Mouse (Mus musculus): ENCODE measurements around the gene Cort. TPM values are rescaled to one million over a fixed set of nuclear protein-coding genes. Genes with fewer than 3 reads are reported as not detected.
"Not testable (repeated sequence)": the region's sequence is repeated elsewhere in the genome, so short reads cannot be mapped to it uniquely, and the experiment has no call there.

Cort gene
- total RNA-seq (2014; rRNA removed; ENCODE audit: low replicate concordance) (not detected in 2 replicates), polyA plus RNA-seq (2015; fragmentation: Nextera tagmentation; extraction: Ambion mirVana) (not detected in 2 replicates)

DNA sequence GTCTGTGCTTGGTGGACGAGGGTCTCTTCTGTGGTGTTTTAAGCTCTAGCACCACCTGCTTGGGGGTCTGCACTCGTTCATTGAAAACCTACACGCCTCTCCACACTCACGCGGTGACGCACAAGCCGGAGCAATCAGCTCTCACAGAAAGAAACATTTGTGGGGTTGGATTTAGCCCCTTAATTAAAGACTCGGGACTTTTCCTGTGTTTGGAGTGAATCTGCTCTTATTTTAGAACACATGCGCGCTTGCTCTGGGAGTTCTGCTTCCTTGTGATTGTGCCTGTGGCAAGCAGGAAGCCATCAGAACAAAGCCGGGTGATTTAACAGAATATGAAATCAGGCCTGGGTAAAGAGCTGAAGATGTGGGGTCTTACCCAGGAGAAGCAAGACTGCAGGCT, at the start of gene Cort:
Cort (minus strand) TSS at position 101 of the 400 bp plus-strand sequence.
- Histone ChIP-seq H3K36me3 (replicated peaks; ENCODE audit: control insufficient read depth, insufficient read depth, low read length) (peaks cover 14% of the 10 kb centered on the region), H3K9ac (replicated peaks; ENCODE audit: low read depth, low read length) (no peak within 1 kb of the TSS), H3K4me1 (ENCODE audit: control insufficient read depth, insufficient read depth) (no peaks in the 10 kb centered on the region), H3K27me3 (ENCODE audit: control insufficient read depth, insufficient read depth, low read length) (no peaks in the 10 kb centered on the region), H3K4me2 (ENCODE audit: low read depth, low read length) (no peak within 1 kb of the TSS), H3K27ac (ENCODE audit: low read depth) (no peak within 1 kb of the TSS), H3K4me3 (ENCODE audit: low read depth, low read length) (no peak within 1 kb of the TSS), H3K9me3 (replicated peaks; ENCODE audit: control insufficient read depth, low read length) (no peaks in the 10 kb centered on the region)
- ATAC-seq (ENCODE audit: insufficient read depth, low read depth) (no peak), DNase-seq (ENCODE audit: low spot score) (no peak)
- no peak for TF ChIP-seq CTCF (IDR thresholded peaks at IDR 0.05; ENCODE audit: low read depth)
- no peak for TF ChIP-seq EP300 (IDR thresholded peaks at IDR 0.05; ENCODE audit: low read depth)
- WGBS: 73% methylated on average over 11 of the region's 11 CpGs

DNA sequence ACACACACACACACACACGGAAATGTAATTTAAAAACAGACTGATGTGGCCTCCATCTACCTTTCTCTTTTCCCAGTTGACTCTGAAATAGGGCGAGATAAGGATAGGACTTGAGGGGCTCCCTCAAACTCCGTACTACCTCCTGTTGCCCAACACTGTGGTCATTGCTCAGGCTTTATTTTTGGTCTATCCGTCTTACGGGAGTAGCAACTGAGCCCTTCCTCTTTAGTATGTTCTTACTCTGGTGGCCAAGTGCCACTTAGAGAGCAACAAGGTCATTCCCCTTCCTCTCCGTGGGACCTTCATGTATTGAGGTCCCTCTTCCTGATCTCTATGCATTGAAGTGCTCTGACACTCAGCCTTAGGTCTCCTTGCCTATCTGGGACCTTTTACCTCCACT, 47.1 kb upstream of the Cort start:
- Histone ChIP-seq H3K4me2 (ENCODE audit: low read depth, low read length) (no peak overlapping the region), H3K36me3 (replicated peaks; ENCODE audit: control insufficient read depth, insufficient read depth, low read length) (peaks cover 7% of the 10 kb centered on the region), H3K27ac (ENCODE audit: low read depth) (no peak overlapping the region), H3K4me1 (ENCODE audit: control insufficient read depth, insufficient read depth) (no peaks in the 10 kb centered on the region; the same call in 1 of the 2 replicates), H3K9me3 (replicated peaks; ENCODE audit: control insufficient read depth, low read length) (no peaks in the 10 kb centered on the region), H3K27me3 (ENCODE audit: control insufficient read depth, insufficient read depth, low read length) (no peaks in the 10 kb centered on the region), H3K9ac (replicated peaks; ENCODE audit: low read depth, low read length) (no peak overlapping the region), H3K4me3 (ENCODE audit: low read depth, low read length) (no peak overlapping the region)
- 65% methylated on average over 6 of the region's 6 CpGs for WGBS
- ATAC-seq (ENCODE audit: insufficient read depth, low read depth) (no peak), DNase-seq (ENCODE audit: low spot score) (no peak)
- TF ChIP-seq EP300 (IDR thresholded peaks at IDR 0.05; ENCODE audit: low read depth) (no peak), CTCF (IDR thresholded peaks at IDR 0.05; ENCODE audit: low read depth) (no peak)

DNA sequence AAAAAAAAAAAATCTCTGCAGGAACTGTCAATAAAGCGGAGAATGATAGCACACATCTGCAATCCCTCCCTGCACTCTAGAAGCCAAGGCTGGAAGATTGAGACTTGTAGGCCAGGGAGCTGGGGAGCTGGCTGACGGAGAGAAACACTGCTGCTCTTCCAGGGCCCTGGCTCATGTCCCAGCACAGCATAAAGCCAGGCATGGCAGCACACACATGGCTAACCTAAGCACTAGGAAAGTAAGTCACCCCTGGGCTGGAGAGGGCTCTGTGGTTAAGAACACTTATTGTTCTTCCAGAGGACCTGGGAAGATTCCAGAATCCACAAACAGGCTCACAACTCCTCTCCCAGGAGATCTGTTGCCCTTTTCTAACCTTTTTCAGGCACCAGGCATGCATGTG, 46.1 kb upstream of the Cort start:
- H3K27ac ChIP-seq (ENCODE audit: low read depth): peak overlapping the region; percentile 46; the same call in 1 of the 2 replicates
- H3K27me3 ChIP-seq (ENCODE audit: control insufficient read depth, insufficient read depth, low read length): no peaks in the 10 kb centered on the region
- no peak overlapping the region for H3K4me2 ChIP-seq (ENCODE audit: low read depth, low read length)
- no peaks in the 10 kb centered on the region; the same call in none of the 2 replicates for H3K36me3 ChIP-seq (replicated peaks; ENCODE audit: control insufficient read depth, insufficient read depth, low read length)
- H3K9me3 ChIP-seq (replicated peaks; ENCODE audit: control insufficient read depth, low read length): no peaks in the 10 kb centered on the region
- ATAC-seq (ENCODE audit: insufficient read depth, low read depth): peak; percentile 66
- TF ChIP-seq EP300 (IDR thresholded peaks at IDR 0.05; ENCODE audit: low read depth) (no peak), CTCF (IDR thresholded peaks at IDR 0.05; ENCODE audit: low read depth) (no peak)
- no peak overlapping the region for H3K9ac ChIP-seq (replicated peaks; ENCODE audit: low read depth, low read length)
- WGBS: 45% methylated on average over 2 of the region's 2 CpGs
- no peaks in the 10 kb centered on the region; the same call in 1 of the 2 replicates for H3K4me1 ChIP-seq (ENCODE audit: control insufficient read depth, insufficient read depth)
- H3K4me3 ChIP-seq (ENCODE audit: low read depth, low read length): no peak overlapping the region
- DNase-seq (ENCODE audit: low spot score): peak; percentile 51

DNA sequence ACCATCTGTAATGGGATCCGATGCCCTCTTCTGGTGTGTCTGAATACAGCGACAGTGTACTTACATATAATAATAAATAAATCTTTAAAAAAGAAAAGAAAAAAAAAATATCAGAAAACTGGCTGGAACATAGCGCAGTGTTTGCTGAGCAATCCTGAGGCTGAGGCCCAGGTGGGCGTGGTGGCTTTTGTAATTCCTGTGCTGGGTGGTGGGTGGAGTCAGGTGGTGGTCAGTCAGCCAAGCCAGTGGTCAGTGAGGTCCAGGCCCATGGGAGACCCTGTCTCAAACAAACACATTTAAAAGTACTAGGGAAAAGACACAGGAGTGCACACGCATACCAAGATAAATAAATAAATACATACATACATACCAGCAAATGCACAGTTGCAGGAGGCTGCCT, 45.5 kb upstream of the Cort start:
- TF ChIP-seq EP300 (IDR thresholded peaks at IDR 0.05; ENCODE audit: low read depth) (no peak), CTCF (IDR thresholded peaks at IDR 0.05; ENCODE audit: low read depth) (no peak)
- no peaks in the 10 kb centered on the region; the same call in 1 of the 2 replicates for H3K4me1 ChIP-seq (ENCODE audit: control insufficient read depth, insufficient read depth)
- WGBS: 86% methylated on average over 5 of the region's 5 CpGs
- H3K9me3 ChIP-seq (replicated peaks; ENCODE audit: control insufficient read depth, low read length): no peaks in the 10 kb centered on the region
- no peak overlapping the region for H3K4me3 ChIP-seq (ENCODE audit: low read depth, low read length)
- no peak overlapping the region for H3K4me2 ChIP-seq (ENCODE audit: low read depth, low read length)
- no peak for DNase-seq (ENCODE audit: low spot score)
- no peaks in the 10 kb centered on the region; the same call in 1 of the 2 replicates for H3K36me3 ChIP-seq (replicated peaks; ENCODE audit: control insufficient read depth, insufficient read depth, low read length)
- H3K27ac ChIP-seq (ENCODE audit: low read depth): no peak overlapping the region
- H3K9ac ChIP-seq (replicated peaks; ENCODE audit: low read depth, low read length): no peak overlapping the region
- ATAC-seq (ENCODE audit: insufficient read depth, low read depth): no peak
- H3K27me3 ChIP-seq (ENCODE audit: control insufficient read depth, insufficient read depth, low read length): no peaks in the 10 kb centered on the region

DNA sequence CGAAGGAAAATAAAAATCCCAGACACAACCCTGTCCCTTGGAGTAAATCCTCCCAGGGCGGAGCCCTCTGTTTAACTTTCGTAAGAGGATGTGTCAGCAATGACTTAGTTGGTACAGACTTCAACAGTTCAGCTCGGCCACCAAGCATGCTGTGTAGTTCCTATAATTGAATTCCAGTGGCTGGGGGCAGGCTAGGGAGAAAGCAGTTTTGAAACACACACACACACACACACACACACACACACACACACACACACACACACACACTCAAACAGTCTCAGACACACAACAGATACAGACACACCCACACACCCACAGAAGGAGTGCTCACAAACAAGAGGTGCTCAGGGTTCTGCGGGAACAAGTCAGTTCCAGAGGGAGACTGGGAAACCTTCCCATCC, 45.0 kb upstream of the Cort start:
- no peaks in the 10 kb centered on the region for H3K9me3 ChIP-seq (replicated peaks; ENCODE audit: control insufficient read depth, low read length)
- DNase-seq (ENCODE audit: low spot score): no peak
- H3K27me3 ChIP-seq (ENCODE audit: control insufficient read depth, insufficient read depth, low read length): no peaks in the 10 kb centered on the region
- ATAC-seq (ENCODE audit: insufficient read depth, low read depth): no peak
- TF ChIP-seq EP300 (IDR thresholded peaks at IDR 0.05; ENCODE audit: low read depth): no peak
- no peak for TF ChIP-seq CTCF (IDR thresholded peaks at IDR 0.05; ENCODE audit: low read depth)
- H3K9ac ChIP-seq (replicated peaks; ENCODE audit: low read depth, low read length): no peak overlapping the region
- no peak overlapping the region for H3K27ac ChIP-seq (ENCODE audit: low read depth)
- 67% methylated on average over 5 of the region's 5 CpGs for WGBS
- H3K4me3 ChIP-seq (ENCODE audit: low read depth, low read length): no peak overlapping the region
- H3K36me3 ChIP-seq (replicated peaks; ENCODE audit: control insufficient read depth, insufficient read depth, low read length): no peaks in the 10 kb centered on the region; the same call in 1 of the 2 replicates
- no peak overlapping the region for H3K4me2 ChIP-seq (ENCODE audit: low read depth, low read length)
- H3K4me1 ChIP-seq (ENCODE audit: control insufficient read depth, insufficient read depth): no peaks in the 10 kb centered on the region; the same call in 1 of the 2 replicates

DNA sequence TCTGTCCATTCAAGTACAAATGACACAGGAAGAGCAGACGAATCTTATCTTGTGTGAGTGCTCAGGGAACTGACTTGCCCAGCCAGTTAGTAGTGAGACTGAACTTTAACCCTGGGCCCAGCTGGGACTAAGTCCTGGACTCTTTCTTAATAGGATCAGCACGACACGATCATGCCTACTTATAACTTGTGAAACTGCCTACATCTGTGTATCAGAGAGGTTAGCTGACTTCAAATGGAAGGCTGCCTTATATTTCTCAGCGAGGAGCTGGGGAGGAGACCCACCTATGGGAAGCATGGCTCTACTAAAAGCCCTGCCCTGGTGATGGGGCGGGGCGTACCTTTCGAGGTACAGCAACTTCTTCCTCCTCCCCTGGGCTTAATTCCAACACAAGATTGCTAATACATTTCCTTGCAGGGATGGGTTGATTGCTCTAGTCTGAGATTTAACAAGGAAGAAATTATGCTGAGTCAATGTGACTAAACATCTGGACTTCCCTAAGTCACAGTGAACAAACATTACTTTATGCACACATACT, 43.9 kb upstream of the Cort start:
- no peak overlapping the region for H3K4me2 ChIP-seq (ENCODE audit: low read depth, low read length)
- ATAC-seq (ENCODE audit: insufficient read depth, low read depth): no peak
- TF ChIP-seq EP300 (IDR thresholded peaks at IDR 0.05; ENCODE audit: low read depth): no peak
- TF ChIP-seq CTCF (IDR thresholded peaks at IDR 0.05; ENCODE audit: low read depth): no peak
- H3K4me1 ChIP-seq (ENCODE audit: control insufficient read depth, insufficient read depth): no peaks in the 10 kb centered on the region; the same call in 1 of the 2 replicates
- H3K9me3 ChIP-seq (replicated peaks; ENCODE audit: control insufficient read depth, low read length): no peaks in the 10 kb centered on the region
- DNase-seq (ENCODE audit: low spot score): peak; percentile 13
- H3K4me3 ChIP-seq (ENCODE audit: low read depth, low read length): no peak overlapping the region
- 58% methylated on average over 7 of the region's 7 CpGs for WGBS
- no peaks in the 10 kb centered on the region for H3K36me3 ChIP-seq (replicated peaks; ENCODE audit: control insufficient read depth, insufficient read depth, low read length)
- no peak overlapping the region for H3K9ac ChIP-seq (replicated peaks; ENCODE audit: low read depth, low read length)
- H3K27me3 ChIP-seq (ENCODE audit: control insufficient read depth, insufficient read depth, low read length): no peaks in the 10 kb centered on the region
- H3K27ac ChIP-seq (ENCODE audit: low read depth): no peak overlapping the region

DNA sequence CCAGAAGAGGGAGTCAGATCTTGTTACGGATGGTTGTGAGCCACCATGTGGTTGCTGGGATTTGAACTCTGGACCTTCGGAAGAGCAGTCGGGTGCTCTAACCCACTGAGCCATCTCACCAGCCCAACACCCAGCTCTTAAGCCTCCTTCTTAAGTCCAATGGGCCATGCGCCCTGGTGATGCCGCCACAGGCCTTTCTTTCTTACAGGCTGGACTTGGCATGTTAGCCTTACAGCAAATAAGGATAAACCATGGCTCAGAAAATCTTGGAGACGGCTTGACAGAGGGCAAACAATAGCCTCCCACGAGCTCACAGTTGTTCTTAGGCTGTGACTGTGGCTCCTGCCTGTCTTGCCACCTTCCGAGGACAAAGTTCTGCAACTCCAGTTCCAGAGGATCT, 43.4 kb upstream of the Cort start:
- not testable (repeated sequence) for H3K9ac ChIP-seq (replicated peaks; ENCODE audit: low read depth, low read length); H3K27me3 ChIP-seq (ENCODE audit: control insufficient read depth, insufficient read depth, low read length); H3K4me2 ChIP-seq (ENCODE audit: low read depth, low read length); DNase-seq (ENCODE audit: low spot score); H3K27ac ChIP-seq (ENCODE audit: low read depth); H3K4me1 ChIP-seq (ENCODE audit: control insufficient read depth, insufficient read depth); ATAC-seq (ENCODE audit: insufficient read depth, low read depth); H3K9me3 ChIP-seq (replicated peaks; ENCODE audit: control insufficient read depth, low read length); H3K36me3 ChIP-seq (replicated peaks; ENCODE audit: control insufficient read depth, insufficient read depth, low read length); H3K4me3 ChIP-seq (ENCODE audit: low read depth, low read length)
- WGBS: 78% methylated on average over 7 of the region's 8 CpGs
